Comparison of ENCODE assay signal across 25 mouse cellular contexts in genomic region chr7:46751490-46751889, GRCm38 (mm10). TPM values are rescaled to one million over a fixed set of nuclear protein-coding genes. Genes with fewer than 3 reads are reported as not detected.
"Had no signal": no experiment of that assay in that cellular context is flagged by ENCODE, and none has a peak within 500 bp of the region (broad histone marks: within the 10 kb centered on the region; RNA-seq: fewer than 3 reads in every experiment).

Gene Saa2 (plus strand): TSS chr7:46751790.

- H3K36me3 ChIP-seq: neural tube, embryonic 12.5 days; neural tube, embryonic 13.5 days; neural tube, embryonic 15.5 days; stomach, embryonic 15.5 days had no signal

- H3K9me3 ChIP-seq: neural tube, embryonic 12.5 days; neural tube, embryonic 13.5 days; neural tube, embryonic 15.5 days; stomach, embryonic 15.5 days had no signal

- H3K9ac ChIP-seq: neural tube, embryonic 12.5 days; neural tube, embryonic 13.5 days; neural tube, embryonic 15.5 days; stomach, embryonic 15.5 days had no signal

- H3K4me3 ChIP-seq: neural tube, embryonic 12.5 days; neural tube, embryonic 13.5 days; neural tube, embryonic 15.5 days; stomach, embryonic 15.5 days had no signal

- H3K27ac ChIP-seq: neural tube, embryonic 12.5 days; neural tube, embryonic 13.5 days; neural tube, embryonic 15.5 days; stomach, embryonic 15.5 days; stomach, postnatal 0 days had no signal

- H3K4me2 ChIP-seq: neural tube, embryonic 12.5 days; neural tube, embryonic 13.5 days; neural tube, embryonic 15.5 days; stomach, embryonic 15.5 days had no signal

- DNase-seq: retina, postnatal 1 day; right cerebral cortex, adult 18-20 months; right cerebral cortex, postnatal 14 days; right cerebral cortex, postnatal 25 days; right cerebral cortex, postnatal 4 days; spleen, adult 18-20 months; thymus, adult 18-20 months; thymus, adult 2 months; thymus, postnatal 14 days; thymus, postnatal 25 days; thymus, postnatal 36 days; thymus, postnatal 4 days had no signal

- H3K27me3 ChIP-seq: neural tube, embryonic 12.5 days; neural tube, embryonic 13.5 days; neural tube, embryonic 15.5 days; stomach, embryonic 15.5 days had no signal

- H3K4me1 ChIP-seq: neural tube, embryonic 12.5 days; neural tube, embryonic 13.5 days; neural tube, embryonic 15.5 days; stomach, embryonic 15.5 days had no signal

RNA-seq across cellular contexts. Expression of gene Saa2, which starts in this region (rescaled TPM):
- total RNA-seq: neutrophil, adult 5-6 weeks had no signal
- polyA plus RNA-seq: neural tube, embryonic 12.5 days; neural tube, embryonic 13.5 days; neural tube, embryonic 14.5 days; neural tube, embryonic 15.5 days; small intestine, adult 2 months; spleen, adult 2 months; stomach, embryonic 14.5 days; stomach, embryonic 15.5 days; stomach, embryonic 16.5 days; testis, adult 2 months; urinary bladder, adult 2 months had no signal
